In the genomic region with DNA sequence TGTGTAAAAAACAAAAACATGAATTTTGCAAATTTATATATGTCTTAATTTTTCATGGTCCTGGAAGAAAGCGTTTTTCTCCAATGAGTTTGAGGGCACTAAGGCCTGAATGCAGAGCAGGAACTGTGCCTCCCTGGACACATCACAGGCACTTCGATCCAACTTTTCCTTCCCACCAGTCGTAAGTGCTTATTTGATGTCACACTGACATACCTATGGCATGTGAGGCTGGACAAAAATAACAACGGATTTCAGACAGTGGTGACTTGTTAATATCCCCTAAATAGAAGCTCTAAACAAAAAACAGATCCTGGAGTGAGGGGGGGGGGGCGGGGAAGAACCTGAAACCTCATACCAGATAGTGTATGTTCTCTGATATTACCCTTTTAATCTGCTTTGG, we compare ENCODE assay signal across 24 mouse cellular contexts.
DNase-seq lines count a peak whose midpoint lies in the region; ATAC-seq lines count a peak whose summit lies in the region.
"Had no signal": no experiment of that assay in that cellular context is flagged by ENCODE, and none has a peak within 500 bp of the region (broad histone marks: within the 10 kb centered on the region; RNA-seq: fewer than 3 reads in every experiment).

No protein-coding gene starts in this region.

- peak overlapping the region; percentile 60; the same call in 1 of the 2 replicates for H3K27ac ChIP-seq in heart, embryonic 12.5 days (ENCODE audit: poor library complexity, severe bottlenecking)
- peak overlapping the region; percentile 62 for H3K27ac ChIP-seq in heart, embryonic 15.5 days
- H3K27ac ChIP-seq: embryonic facial prominence, embryonic 12.5 days; embryonic facial prominence, embryonic 15.5 days; gastrocnemius, adult 2 months; hindbrain, embryonic 12.5 days; hindbrain, embryonic 15.5 days; intestine, embryonic 15.5 days; kidney, embryonic 15.5 days had no signal

- intact Hi-C loops in heart, postnatal 14 days (cut with DNase I), result no loop called here
- intact Hi-C loops in heart, postnatal 10 days (cut with DNase I), result no loop called here

- H3K9me3 ChIP-seq in heart, embryonic 12.5 days (replicated peaks), result no peaks in the 10 kb centered on the region
- no peaks in the 10 kb centered on the region for H3K9me3 ChIP-seq in heart, embryonic 15.5 days (replicated peaks)
- H3K9me3 ChIP-seq: embryonic facial prominence, embryonic 12.5 days; embryonic facial prominence, embryonic 15.5 days; hindbrain, embryonic 12.5 days; hindbrain, embryonic 15.5 days; intestine, embryonic 15.5 days; kidney, embryonic 15.5 days had no signal

- no peaks in the 10 kb centered on the region for H3K27me3 ChIP-seq in heart, embryonic 12.5 days (replicated peaks)
- H3K27me3 ChIP-seq in heart, embryonic 15.5 days, result no peaks in the 10 kb centered on the region
- H3K27me3 ChIP-seq: embryonic facial prominence, embryonic 12.5 days; embryonic facial prominence, embryonic 15.5 days; hindbrain, embryonic 12.5 days; hindbrain, embryonic 15.5 days; intestine, embryonic 15.5 days; kidney, embryonic 15.5 days had no signal

- ATAC-seq in heart, embryonic 12.5 days (ENCODE audit: insufficient number of reproducible peaks, low FRiP score), result no peak
- ATAC-seq in heart, embryonic 15.5 days (replicated peaks; ENCODE audit: insufficient number of reproducible peaks, insufficient read depth, low FRiP score, low read depth), result peak; percentile 43; the same call in 1 of the 2 replicates
- ATAC-seq: CD4-positive, CD25-positive, alpha-beta regulatory T cell, adult 4 months; forebrain, embryonic 14.5 days; forebrain, postnatal 0 days; intestine, embryonic 15.5 days had no signal

- no peak overlapping the region for H3K4me2 ChIP-seq in heart, embryonic 12.5 days
- no peak overlapping the region for H3K4me2 ChIP-seq in heart, embryonic 15.5 days
- H3K4me2 ChIP-seq: embryonic facial prominence, embryonic 12.5 days; embryonic facial prominence, embryonic 15.5 days; hindbrain, embryonic 12.5 days; hindbrain, embryonic 15.5 days; intestine, embryonic 15.5 days; kidney, embryonic 15.5 days had no signal

- WGBS in heart, embryonic 12.5 days, result 43% methylated on average over 5 of the region's 5 CpGs
- WGBS in heart, embryonic 15.5 days, result 42% methylated on average over 5 of the region's 5 CpGs

- H3K4me3 ChIP-seq in heart, embryonic 12.5 days, result no peak overlapping the region
- no peak overlapping the region for H3K4me3 ChIP-seq in heart, embryonic 15.5 days
- H3K4me3 ChIP-seq: embryonic facial prominence, embryonic 12.5 days; embryonic facial prominence, embryonic 15.5 days; gastrocnemius, adult 2 months; hindbrain, embryonic 12.5 days; hindbrain, embryonic 15.5 days; intestine, embryonic 15.5 days; kidney, embryonic 15.5 days had no signal

- DNase-seq in heart, adult 9 months (ENCODE audit: low spot score in 2 of 2), result no peak
- no peak for DNase-seq in heart, postnatal 14 days
- peak; percentile 9 to 23 for DNase-seq in heart, postnatal 10 days
- peak; percentile 8 for DNase-seq in heart, postnatal 4 days
- DNase-seq: adrenal gland, postnatal 14 days; cerebellum, adult 11 months; cerebellum, adult 2 months; cerebellum, adult 9-11 months; cerebellum, postnatal 25 days; forebrain, postnatal 0 days; gastrocnemius, adult 2 months; gastrocnemius, postnatal 14 days; kidney, adult 11 months; kidney, adult 8-10 months had no signal

- no peak overlapping the region for H3K9ac ChIP-seq in heart, embryonic 12.5 days
- H3K9ac ChIP-seq in heart, embryonic 15.5 days, result no peak overlapping the region
- H3K9ac ChIP-seq: embryonic facial prominence, embryonic 12.5 days; embryonic facial prominence, embryonic 15.5 days; forebrain, postnatal 0 days; hindbrain, embryonic 12.5 days; hindbrain, embryonic 15.5 days; intestine, embryonic 15.5 days; kidney, embryonic 15.5 days had no signal

- peaks cover 7% of the 10 kb centered on the region for H3K4me1 ChIP-seq in heart, embryonic 12.5 days (replicated peaks)
- peaks cover 12% of the 10 kb centered on the region; the same call in 1 of the 2 replicates for H3K4me1 ChIP-seq in heart, embryonic 15.5 days (replicated peaks)
- H3K4me1 ChIP-seq: embryonic facial prominence, embryonic 12.5 days; embryonic facial prominence, embryonic 15.5 days; hindbrain, embryonic 12.5 days; hindbrain, embryonic 15.5 days; intestine, embryonic 15.5 days; kidney, embryonic 15.5 days had no signal

- no peaks in the 10 kb centered on the region for H3K36me3 ChIP-seq in heart, embryonic 12.5 days
- H3K36me3 ChIP-seq in heart, embryonic 15.5 days, result no peaks in the 10 kb centered on the region
- H3K36me3 ChIP-seq: embryonic facial prominence, embryonic 12.5 days; embryonic facial prominence, embryonic 15.5 days; hindbrain, embryonic 12.5 days; hindbrain, embryonic 15.5 days; intestine, embryonic 15.5 days; kidney, embryonic 15.5 days had no signal

Comparison
In these comparisons a context has a peak if more than half of its experiments do, and no peak if none do; other contexts are left out.
1. DNase-seq: peak in heart, postnatal 10 days (2 of 2) and heart, postnatal 4 days (single experiment); none in heart, adult 9 months (0 of 2) and heart, postnatal 14 days (0 of 2).